Mouse (Mus musculus): Measurements from ENCODE around the gene S1pr1.

- no peak for TF ChIP-seq E2F4 (IDR thresholded peaks at IDR 0.05; ENCODE audit: insufficient read depth)
- no peak for TF ChIP-seq USF1 (IDR thresholded peaks at IDR 0.05; ENCODE audit: low read depth)
- no peak for TF ChIP-seq TCF12 (IDR thresholded peaks at IDR 0.05; ENCODE audit: insufficient read depth, poor library complexity, severe bottlenecking)
Observed at GRCm38 (mm10) chr3:115673663-115674157, 41.2 kb downstream of the S1pr1 start.
